Mouse (Mus musculus) myocyte (in vitro differentiated cells): ENCODE measurements at regions not wholly inside any gene's neighbourhood (a gene's known extent, or its start where the extent isn't known, plus 50 kb on each side); places are given as distances from the start of the nearest gene placed in this dataset.

Experiments used
- CEBPB ChIP-seq: IDR thresholded peaks from 2 replicates; pipeline ENCODE4 v1.6.1; 2011; ENCODE audit warnings: mild to moderate bottlenecking, moderate library complexity; ENCODE audit not compliant: poor library complexity, insufficient read depth, severe bottlenecking
- E2F4 ChIP-seq: IDR thresholded peaks from one replicate; pipeline ENCODE4 v1.6.1; 2011; ENCODE audit warnings: mild to moderate bottlenecking, control low read depth, moderate library complexity; ENCODE audit not compliant: insufficient read depth
- MAX ChIP-seq: IDR thresholded peaks from one replicate; pipeline ENCODE4 v1.6.1; 2011; ENCODE audit warnings: low read depth, mild to moderate bottlenecking, control low read depth
- POLR2A ChIP-seq: IDR thresholded peaks from one replicate; pipeline ENCODE4 v1.6.1; 2011; ENCODE audit warnings: low read depth, mild to moderate bottlenecking, control low read depth, moderate library complexity; ENCODE audit not compliant: insufficient read length
- TCF12 ChIP-seq: IDR thresholded peaks from one replicate; pipeline ENCODE4 v1.6.1; 2011; ENCODE audit warnings: mild to moderate bottlenecking, control low read depth; ENCODE audit not compliant: poor library complexity, insufficient read depth, severe bottlenecking
- TCF3 ChIP-seq: IDR thresholded peaks from one replicate; pipeline ENCODE4 v1.6.1; 2011; ENCODE audit warnings: low read depth, control low read depth; ENCODE audit not compliant: insufficient read length
- USF1 ChIP-seq: IDR thresholded peaks from one replicate; pipeline ENCODE4 v1.6.1; 2011; ENCODE audit warnings: low read depth, mild to moderate bottlenecking, control low read depth, moderate library complexity

DNA sequence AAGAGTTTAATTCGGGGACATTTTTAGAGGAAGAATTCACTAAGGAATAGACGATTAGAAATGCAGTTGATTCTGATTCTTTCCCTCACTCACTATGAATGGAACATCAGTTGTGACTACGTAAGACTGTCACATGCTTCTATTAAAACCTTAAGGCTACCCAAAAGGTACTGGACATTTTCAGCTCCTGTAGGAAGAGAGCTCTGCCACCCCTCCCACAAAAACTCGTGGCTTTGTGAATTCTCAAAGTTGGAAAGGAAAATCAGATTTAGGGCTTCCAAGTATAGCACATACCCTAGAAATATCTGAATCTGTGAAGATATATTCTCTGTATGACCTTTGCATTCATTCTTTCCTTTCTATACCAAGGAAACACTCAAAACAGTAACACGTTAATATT lies 74.8 kb upstream of the Tex13c3 start:
- TF ChIP-seq POLR2A, result no peak
- no peak for TF ChIP-seq MAX
- no peak for TF ChIP-seq E2F4
- TF ChIP-seq TCF3, result no peak
- TF ChIP-seq CEBPB, result no peak
- no peak for TF ChIP-seq TCF12
- no peak for TF ChIP-seq USF1
